Mouse (Mus musculus) stomach, embryonic 16.5 days (tissue): ENCODE results near the gene Gm6169. TPM values are rescaled to one million over a fixed set of nuclear protein-coding genes. Genes with fewer than 3 reads are reported as not detected.

ENCODE experiments used
- polyA plus RNA-seq: library from polyadenylated mRNA; unstranded; fragments of >200 nt; fragmentation: Nextera tagmentation; extraction: Ambion mirVana; gene quantifications from 2 replicates; pipeline ENCODE4 v1.2.1, GENCODE M21; 2015

Gene Gm6169
- polyA plus RNA-seq, 1 experiment from 2014 or later = 4.6 TPM

Other genes with a start within 250 kb of the Gm6169 start
- gene Gcnt4, start 174.5 kb downstream of the Gm6169 start, polyA plus RNA-seq = 1.8 and 2.1 TPM in 2 replicates
- not detected in 2 replicates for gene 1700029F12Rik, start 64.9 kb downstream of the Gm6169 start, polyA plus RNA-seq
- 1.7 and 2.2 TPM in 2 replicates for gene Fam169a, start 32.0 kb downstream of the Gm6169 start, polyA plus RNA-seq
- gene Gfm2, start 38.7 kb upstream of the Gm6169 start, polyA plus RNA-seq = 32.7 and 34.9 TPM in 2 replicates
- gene Nsa2, start 38.7 kb upstream of the Gm6169 start, polyA plus RNA-seq = 51.4 and 53.2 TPM in 2 replicates
- 53.1 and 59.9 TPM in 2 replicates for gene Hexb, start 99.1 kb upstream of the Gm6169 start, polyA plus RNA-seq
- 8.5 and 9.3 TPM in 2 replicates for gene Enc1, start 141.9 kb upstream of the Gm6169 start, polyA plus RNA-seq